Mouse (Mus musculus) kidney, embryonic 14.5 days (tissue): ENCODE data around the gene Rybp. TPM values are rescaled to one million over a fixed set of nuclear protein-coding genes. Genes with fewer than 3 reads are reported as not detected.

ENCODE experiments used
- ATAC-seq: fragments of 200-750 bp; cut with Nextera tagmentation; 2 replicates; pipeline ENCODE4 v1.8.0; 2017; ENCODE audit warnings: moderate number of reproducible peaks, mild to moderate bottlenecking, moderate TSS enrichment, moderate library complexity; ENCODE audit not compliant: low FRiP score, low TSS enrichment
- H3K27ac ChIP-seq: fragments of 300-500 bp; sonication (generic); 2 replicates; pipeline ENCODE4 v1.5.1; 2014; ENCODE audit warnings: low read depth, mild to moderate bottlenecking, low read length, moderate library complexity, mixed read lengths
- H3K27me3 ChIP-seq: fragments of 300-500 bp; sonication (generic); 2 replicates; pipeline ENCODE4 v1.6.1; 2014; ENCODE audit warnings: mild to moderate bottlenecking, low read length; ENCODE audit not compliant: control insufficient read depth, insufficient read depth
- H3K36me3 ChIP-seq: fragments of 300-500 bp; sonication (generic); 2 replicates; pipeline ENCODE4 v1.6.1; 2014; ENCODE audit warnings: low read length, mixed read lengths; ENCODE audit not compliant: control insufficient read depth, insufficient read depth
- H3K4me1 ChIP-seq: fragments of 300-500 bp; sonication (generic); 2 replicates; pipeline ENCODE4 v1.6.1; 2014; ENCODE audit warnings: low read length, mixed read lengths; ENCODE audit not compliant: control insufficient read depth, insufficient read depth
- H3K4me2 ChIP-seq: fragments of 300-500 bp; sonication (generic); replicated peaks from 2 replicates; pipeline ENCODE4 v1.6.1; 2014; ENCODE audit warnings: low read depth, mild to moderate bottlenecking, low read length
- H3K4me3 ChIP-seq: fragments of 300-500 bp; sonication (generic); 2 replicates; pipeline ENCODE4 v1.5.1; 2014; ENCODE audit warnings: mild to moderate bottlenecking, low read length
- H3K9ac ChIP-seq: fragments of 300-500 bp; sonication (generic); 2 replicates; pipeline ENCODE4 v1.6.1; 2014; ENCODE audit warnings: low read depth, mild to moderate bottlenecking, low read length, moderate library complexity
- H3K9me3 ChIP-seq: fragments of 300-500 bp; sonication (generic); 2 replicates; pipeline ENCODE4 v1.6.1; 2016; ENCODE audit warnings: low read length; ENCODE audit not compliant: control insufficient read depth
- WGBS: fragments of 180-500 bp; shearing (Covaris S2); extraction: QIAGEN DNeasy Blood & Tissue Kit; methylation state at CpG from one replicate; pipeline ENCODE4 v1.1.7; 2014; 5-methylcytosine and 5-hydroxymethylcytosine counted together
- polyA plus RNA-seq: library from polyadenylated mRNA; unstranded; fragments of >200 nt; fragmentation: Nextera tagmentation; extraction: Ambion mirVana; gene quantifications from 2 replicates; pipeline ENCODE4 v1.2.1, GENCODE M21; 2014

Gene Rybp
- polyA plus RNA-seq, 1 experiment from 2014 or later: 12.8 TPM

DNA sequence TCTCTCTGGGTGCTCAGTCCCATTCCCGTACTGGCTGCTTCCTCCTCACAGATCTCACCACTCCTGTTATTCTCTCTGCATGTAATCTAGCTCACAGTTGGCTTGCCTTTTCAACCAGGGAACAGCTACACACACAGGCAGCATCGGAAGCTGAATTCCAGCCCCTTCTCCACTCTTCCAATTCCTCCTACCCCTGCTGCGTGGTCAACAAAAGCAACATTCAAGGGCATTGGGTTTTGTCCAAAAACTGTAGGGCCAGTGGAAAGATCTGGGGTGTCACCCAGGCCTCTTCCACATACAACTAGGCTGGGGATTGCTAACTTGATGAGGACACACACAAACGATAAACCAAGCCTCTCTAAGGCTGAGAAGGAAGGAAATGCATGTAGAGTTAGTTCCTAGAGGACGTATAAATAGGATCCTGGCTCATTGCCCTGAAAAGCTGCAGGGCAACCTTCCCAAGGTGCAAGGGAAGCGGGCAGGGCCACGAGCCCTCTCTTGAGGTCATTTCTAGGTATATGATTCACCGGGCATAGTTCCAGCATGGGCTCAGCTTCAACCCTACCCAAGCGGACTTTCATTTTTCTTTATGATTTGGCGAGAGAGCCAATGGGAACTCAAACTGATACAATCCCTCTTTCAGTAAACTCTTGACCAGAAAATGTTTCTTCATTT lies 36.6 kb upstream of the Rybp start:
- 81% methylated on average over 10 of the region's 10 CpGs for WGBS
- Histone ChIP-seq H3K27ac (no peak overlapping the region), H3K4me1 (no peaks in the 10 kb centered on the region), H3K9ac (no peak overlapping the region), H3K27me3 (no peaks in the 10 kb centered on the region), H3K9me3 (no peaks in the 10 kb centered on the region), H3K4me3 (no peak overlapping the region), H3K4me2 (no peak overlapping the region), H3K36me3 (no peaks in the 10 kb centered on the region)
- no peak for ATAC-seq

DNA sequence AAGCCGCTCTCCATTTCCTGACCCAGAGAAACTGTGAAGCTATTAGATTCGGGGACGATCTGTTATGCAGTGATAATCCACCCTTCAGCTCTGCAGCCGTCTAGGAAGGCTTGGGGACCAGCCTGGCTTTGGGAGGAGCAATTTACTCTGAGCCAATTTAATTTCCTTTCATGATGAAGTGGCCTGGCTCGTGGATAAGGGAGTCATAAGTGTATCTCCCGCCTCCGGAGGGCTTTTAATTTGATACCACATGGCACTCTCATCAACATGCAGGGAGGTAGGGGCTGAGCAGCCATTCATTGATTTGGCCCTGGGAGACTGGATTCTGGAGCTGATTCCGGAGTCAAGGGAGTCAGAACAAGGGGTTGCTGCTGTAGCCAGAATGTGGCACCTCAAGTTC lies 35.3 kb upstream of the Rybp start:
- Histone ChIP-seq H3K27ac (no peak overlapping the region), H3K4me1 (no peaks in the 10 kb centered on the region), H3K27me3 (no peaks in the 10 kb centered on the region)

DNA sequence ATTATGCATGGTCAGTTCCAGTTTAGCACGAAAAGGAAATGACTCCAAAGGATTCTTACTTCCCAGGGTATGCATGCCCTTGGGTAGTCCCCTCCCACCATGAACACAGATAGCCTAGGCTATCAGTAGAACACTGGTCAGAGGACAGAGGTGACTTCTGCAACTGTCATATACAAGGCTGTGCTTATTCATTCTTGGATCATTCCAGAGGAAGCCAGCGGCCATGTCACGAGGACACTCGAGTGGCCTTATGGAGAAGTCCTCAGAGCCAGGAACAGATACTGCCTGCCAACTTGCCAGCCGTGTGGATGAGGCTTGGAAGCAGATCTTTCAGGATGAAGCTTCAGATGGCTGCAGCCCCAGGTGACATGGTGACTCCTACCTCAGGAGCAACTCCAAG lies 34.9 kb upstream of the Rybp start:
- H3K4me3 ChIP-seq: no peak overlapping the region
- H3K27ac ChIP-seq: no peak overlapping the region
- no peak overlapping the region for H3K4me2 ChIP-seq
- no peak for ATAC-seq
- no peaks in the 10 kb centered on the region for H3K36me3 ChIP-seq
- WGBS: 81% methylated on average over 5 of the region's 5 CpGs
- H3K9me3 ChIP-seq: no peaks in the 10 kb centered on the region
- H3K27me3 ChIP-seq: no peaks in the 10 kb centered on the region
- no peaks in the 10 kb centered on the region for H3K4me1 ChIP-seq
- no peak overlapping the region for H3K9ac ChIP-seq

More for the DNA sequence above, 35.3 kb upstream of the Rybp start:
- Histone ChIP-seq H3K36me3 (no peaks in the 10 kb centered on the region), H3K9me3 (no peaks in the 10 kb centered on the region), H3K4me2 (no peak overlapping the region), H3K4me3 (no peak overlapping the region), H3K9ac (no peak overlapping the region)
- no peak for ATAC-seq
- whole genome bisulfite sequencing: 49% methylated on average over 8 of the region's 8 CpGs

DNA sequence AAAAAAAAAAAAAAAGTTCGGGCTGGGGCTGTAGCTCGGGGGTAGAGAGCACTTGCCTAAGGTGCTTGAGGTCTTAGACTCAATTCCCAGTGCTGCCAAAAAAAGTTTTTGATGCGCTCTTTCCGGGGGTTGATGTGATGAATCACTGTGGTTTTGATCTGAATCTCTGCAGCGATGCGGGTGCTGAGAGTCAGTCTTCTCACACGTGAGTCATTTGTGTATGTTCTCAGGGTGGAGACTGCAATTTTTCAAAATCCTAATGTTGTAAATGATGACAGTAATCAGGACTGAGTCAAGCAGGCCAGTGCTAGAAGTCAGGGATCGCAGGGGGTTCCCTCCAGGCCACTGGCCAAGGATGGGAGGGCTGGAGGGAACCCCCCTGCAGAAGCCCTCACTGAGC lies 26.9 kb upstream of the Rybp start:
- Histone ChIP-seq H3K27me3 (no peaks in the 10 kb centered on the region), H3K9ac (no peak overlapping the region), H3K4me2 (no peak overlapping the region), H3K4me3 (no peak overlapping the region), H3K36me3 (no peaks in the 10 kb centered on the region), H3K9me3 (no peaks in the 10 kb centered on the region), H3K27ac (no peak overlapping the region), H3K4me1 (no peaks in the 10 kb centered on the region)
- no peak for ATAC-seq
- WGBS: 63% methylated on average over 8 of the region's 8 CpGs

DNA sequence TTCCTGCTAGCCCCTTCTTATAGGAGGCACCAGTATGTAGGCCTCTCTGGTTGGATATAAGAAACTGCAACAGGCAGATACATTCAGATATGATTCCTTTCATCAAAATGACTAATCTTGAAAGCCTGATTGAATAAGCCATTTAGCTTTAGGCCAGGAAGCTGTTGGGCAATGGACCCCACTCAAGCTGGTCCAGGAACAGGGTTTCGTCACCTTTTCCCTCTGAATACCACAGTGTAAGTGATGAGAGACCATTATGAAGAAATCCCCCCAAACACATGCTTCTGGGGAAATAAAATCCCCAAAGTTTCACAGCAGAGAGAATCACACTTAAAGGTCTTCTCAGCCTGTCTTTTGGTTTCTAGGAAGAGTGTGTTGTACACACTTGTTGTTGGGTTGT lies 23.9 kb upstream of the Rybp start:
- WGBS: 81% methylated on average over 1 of the region's 1 CpGs
- H3K9me3 ChIP-seq: no peaks in the 10 kb centered on the region
- no peaks in the 10 kb centered on the region for H3K4me1 ChIP-seq
- no peak overlapping the region for H3K9ac ChIP-seq
- no peak for ATAC-seq
- no peaks in the 10 kb centered on the region for H3K36me3 ChIP-seq
- H3K27me3 ChIP-seq: no peaks in the 10 kb centered on the region
- no peak overlapping the region for H3K4me3 ChIP-seq
- no peak overlapping the region for H3K4me2 ChIP-seq
- no peak overlapping the region for H3K27ac ChIP-seq

DNA sequence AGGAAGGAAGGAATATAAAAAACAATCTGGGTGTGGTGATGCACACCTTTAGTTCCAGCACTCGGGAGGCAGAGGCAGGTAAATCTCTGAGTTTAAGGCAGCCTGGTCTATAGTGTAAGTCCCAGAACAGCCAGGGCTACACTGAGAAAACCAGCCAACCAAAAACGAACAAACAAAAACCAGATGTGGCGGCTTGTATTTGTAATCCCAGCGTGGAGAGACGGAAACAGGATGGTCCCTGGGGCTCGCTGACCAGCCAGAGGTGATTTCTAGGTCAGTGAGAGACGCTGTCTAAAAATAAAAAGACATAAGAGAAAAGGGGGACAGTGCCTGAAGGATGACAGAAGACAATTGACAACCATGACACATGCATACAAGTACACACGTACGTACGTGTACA lies 17.5 kb upstream of the Rybp start:
- Histone ChIP-seq H3K27ac (no peak overlapping the region), H3K4me2 (no peak overlapping the region), H3K9me3 (no peaks in the 10 kb centered on the region), H3K4me1 (peaks cover 10% of the 10 kb centered on the region; the same call in 1 of the 2 replicates), H3K27me3 (no peaks in the 10 kb centered on the region), H3K36me3 (no peaks in the 10 kb centered on the region), H3K9ac (no peak overlapping the region), H3K4me3 (no peak overlapping the region)
- ATAC-seq: no peak
- WGBS: 64% methylated on average over 10 of the region's 10 CpGs

DNA sequence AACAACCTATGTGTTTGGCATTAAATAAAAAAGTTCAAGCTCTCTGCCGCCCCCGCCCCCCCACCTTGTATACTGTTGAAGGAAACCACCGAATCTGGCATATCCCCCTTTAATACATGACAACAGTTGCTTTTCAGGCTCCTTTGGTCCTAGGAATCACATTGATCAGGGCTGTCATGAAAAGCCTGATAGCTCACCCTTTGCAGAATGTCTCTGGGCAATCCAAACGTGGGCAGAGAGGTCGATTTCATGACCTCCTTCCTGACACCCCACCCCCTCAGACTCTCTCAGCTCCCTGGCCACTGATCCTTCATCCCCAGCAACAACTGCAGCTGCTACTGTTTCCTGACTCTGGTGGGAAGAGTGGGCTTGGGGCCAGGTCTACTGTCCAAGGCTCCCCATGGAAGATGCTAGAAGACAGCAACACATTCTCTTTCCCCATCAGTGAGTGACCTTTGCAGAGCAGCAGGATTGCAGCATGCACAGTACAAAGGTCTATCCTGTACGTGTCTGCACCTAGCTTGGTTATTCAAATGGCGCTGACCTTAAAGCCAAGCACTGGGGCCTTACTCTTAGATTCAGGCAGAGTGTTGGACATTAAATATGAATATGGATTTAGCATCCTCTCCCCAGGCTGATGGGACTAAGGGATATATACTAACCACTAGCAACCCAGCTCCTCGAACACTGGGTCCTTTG lies 14.3 kb upstream of the Rybp start:
- 65% methylated on average over 8 of the region's 8 CpGs for WGBS
- H3K4me3 ChIP-seq: no peak overlapping the region
- no peak for ATAC-seq

DNA sequence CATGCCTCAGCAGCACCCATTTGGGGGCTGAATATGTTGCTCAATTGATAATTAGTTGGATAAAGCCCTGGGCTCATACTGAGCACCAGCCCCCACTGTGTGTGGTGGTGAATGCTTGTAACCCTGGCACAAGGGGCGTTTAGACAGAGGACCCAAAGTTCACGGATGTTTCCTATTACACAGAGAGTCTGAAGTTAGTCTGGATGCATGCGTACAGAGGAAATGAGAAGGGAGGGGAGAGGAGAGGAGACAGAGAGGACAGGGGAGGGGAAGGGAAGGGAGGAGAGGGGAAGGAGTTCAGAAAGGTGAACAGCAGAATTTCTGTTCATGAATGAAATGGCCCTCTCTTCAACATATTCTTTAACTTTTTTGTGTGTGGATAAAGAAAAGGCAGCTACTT lies 13.5 kb upstream of the Rybp start:
- WGBS: 11% methylated on average over 3 of the region's 3 CpGs
- ATAC-seq: no peak
- H3K4me1 ChIP-seq: peaks cover 10% of the 10 kb centered on the region; the same call in 1 of the 2 replicates

More for the DNA sequence above, 14.3 kb upstream of the Rybp start:
- no peak overlapping the region for H3K27ac ChIP-seq
- no peak overlapping the region for H3K9ac ChIP-seq
- no peaks in the 10 kb centered on the region for H3K27me3 ChIP-seq
- peaks cover 10% of the 10 kb centered on the region; the same call in 1 of the 2 replicates for H3K4me1 ChIP-seq
- H3K4me2 ChIP-seq: no peak overlapping the region
- H3K36me3 ChIP-seq: no peaks in the 10 kb centered on the region
- no peaks in the 10 kb centered on the region for H3K9me3 ChIP-seq

DNA sequence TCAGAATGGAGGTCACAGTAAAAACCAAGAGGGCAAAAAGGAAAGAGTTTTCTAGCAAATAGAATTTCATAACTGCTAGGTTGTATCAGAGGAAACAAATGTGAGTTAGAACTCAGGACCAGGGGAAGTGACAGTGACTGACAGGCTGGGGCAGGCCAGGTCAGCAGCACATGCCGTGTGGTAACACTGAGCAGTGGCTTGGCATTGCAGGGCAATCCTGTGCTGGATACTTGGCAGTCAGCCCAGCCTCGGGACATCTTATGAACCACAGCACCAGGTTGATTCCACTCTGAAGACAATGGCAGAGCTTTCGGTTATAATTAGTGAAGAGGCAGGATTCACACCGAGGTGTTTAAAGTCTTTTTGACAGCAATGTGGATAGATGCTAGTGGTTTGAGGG lies 11.7 kb upstream of the Rybp start:
- no peaks in the 10 kb centered on the region for H3K36me3 ChIP-seq
- no peak overlapping the region for H3K9ac ChIP-seq
- H3K9me3 ChIP-seq: no peaks in the 10 kb centered on the region
- no peak overlapping the region for H3K27ac ChIP-seq
- no peak for ATAC-seq
- H3K27me3 ChIP-seq: no peaks in the 10 kb centered on the region
- peaks cover 10% of the 10 kb centered on the region; the same call in 1 of the 2 replicates for H3K4me1 ChIP-seq
- H3K4me3 ChIP-seq: no peak overlapping the region
- WGBS: 60% methylated on average over 4 of the region's 4 CpGs
- H3K4me2 ChIP-seq: no peak overlapping the region

More for the DNA sequence above, 13.5 kb upstream of the Rybp start:
- no peak overlapping the region for H3K9ac ChIP-seq
- no peak overlapping the region for H3K4me3 ChIP-seq
- no peaks in the 10 kb centered on the region for H3K36me3 ChIP-seq
- H3K4me2 ChIP-seq: no peak overlapping the region
- no peaks in the 10 kb centered on the region for H3K9me3 ChIP-seq
- no peak overlapping the region for H3K27ac ChIP-seq
- no peaks in the 10 kb centered on the region for H3K27me3 ChIP-seq
